Mouse (Mus musculus): ENCODE measurements at regions not wholly inside any gene's neighbourhood (a gene's known extent, or its start where the extent isn't known, plus 50 kb on each side); places are given as distances from the start of the nearest gene placed in this dataset.

DNA sequence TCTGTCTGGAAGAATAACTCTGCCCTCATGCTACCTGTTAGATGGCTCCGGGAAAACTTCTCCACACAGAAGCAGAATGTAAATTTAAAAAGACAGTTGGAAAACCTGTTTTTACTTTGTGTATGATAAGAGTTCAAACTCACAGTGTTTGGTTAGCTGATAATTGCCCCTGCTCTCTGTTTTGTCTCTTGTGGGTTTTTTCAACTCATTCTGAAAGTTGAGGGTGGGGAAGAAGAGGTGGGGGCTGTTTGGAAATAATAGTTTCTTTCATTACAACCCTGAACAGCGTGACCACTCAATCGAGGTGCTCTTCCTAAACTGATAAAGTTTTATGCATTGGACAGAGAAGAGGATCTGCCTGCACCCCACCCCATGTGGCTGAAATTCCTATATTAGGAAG lies 626.7 kb upstream of the Intu start:
- TF ChIP-seq CTCF (IDR thresholded peaks at IDR 0.05; ENCODE audit: control insufficient read depth, insufficient read depth, insufficient replicate concordance, low read depth, low read length), result no peak
- TF ChIP-seq POLR2A (IDR thresholded peaks at IDR 0.05; ENCODE audit: control insufficient read depth, low read depth, low read length), result no peak

Data from testis, adult 2 months (tissue).